Mouse (Mus musculus) CD8-positive naive resting alpha-beta T cell, adult 2 months (primary cell): ENCODE measurements at regions not wholly inside any gene's neighbourhood (a gene's known extent, or its start where the extent isn't known, plus 50 kb on each side); places are given as distances from the start of the nearest gene placed in this dataset.

Experiments used
- DNase-seq, 2 experiments: peaks; one replicate each; pipeline ENCODE4 v3.0.0; 2022; ENCODE audit warnings: low read depth in 2 of 2, low spot score in 2 of 2

DNA sequence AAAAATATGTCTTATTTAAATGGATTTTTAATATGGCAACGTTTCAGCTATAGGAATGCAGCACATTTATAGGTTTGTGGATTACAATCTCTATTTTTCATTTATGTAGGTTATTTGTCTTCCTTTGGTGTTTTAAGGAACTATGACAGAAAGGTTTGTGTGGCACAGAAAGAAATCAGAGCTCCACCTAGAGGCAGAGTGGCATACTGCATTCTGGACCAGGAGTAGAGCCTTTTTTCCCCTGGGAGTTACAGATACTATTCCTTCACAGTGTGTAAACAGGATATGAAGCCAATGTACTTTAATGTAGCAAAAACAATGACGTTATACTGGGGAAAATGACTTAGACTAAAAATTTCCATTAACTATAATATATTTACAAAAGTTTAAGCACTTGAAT lies 94.9 kb upstream of the St8sia4 start:
- DNase-seq: peak; percentile 27 to 49

DNA sequence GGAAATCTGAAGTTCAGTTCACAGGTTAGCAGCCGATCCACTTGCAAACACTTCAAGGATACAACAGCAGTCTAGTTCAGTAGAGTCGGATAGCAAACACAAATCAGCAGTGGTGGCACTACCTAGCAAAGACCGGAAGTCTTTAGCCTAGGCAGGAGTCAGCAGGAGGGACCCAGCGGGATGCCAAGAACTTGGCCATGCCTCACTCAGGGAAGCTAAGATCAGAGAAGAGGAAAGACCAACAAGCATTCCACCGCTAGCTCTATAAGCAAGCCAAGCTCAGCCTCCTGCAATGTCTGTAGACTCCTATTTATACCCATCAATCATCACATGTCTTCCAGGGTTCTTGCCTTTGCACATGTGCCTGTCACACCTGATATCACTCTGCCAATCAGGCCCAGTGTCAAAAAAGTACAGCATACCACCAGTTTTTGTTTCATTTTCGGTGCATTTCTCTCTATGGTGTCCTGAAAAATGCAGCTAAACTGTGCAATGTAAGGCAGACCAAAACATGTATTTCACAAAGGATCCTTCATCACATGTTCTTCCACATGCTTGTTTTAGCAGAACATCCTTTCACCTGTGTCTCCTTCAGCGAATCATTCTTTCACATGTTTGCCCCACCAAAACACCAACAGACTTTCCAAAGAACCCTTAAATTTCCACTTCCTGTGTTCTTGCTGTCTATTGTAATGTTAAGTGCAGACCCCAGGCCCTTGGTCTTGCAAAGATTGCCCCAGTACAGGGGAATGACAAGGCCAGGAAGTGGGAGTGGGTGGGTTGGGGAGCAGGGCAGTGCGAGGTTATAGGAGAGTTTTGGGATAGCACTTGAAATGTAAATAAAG lies 86.9 kb upstream of the St8sia4 start:
- no peak for DNase-seq

DNA sequence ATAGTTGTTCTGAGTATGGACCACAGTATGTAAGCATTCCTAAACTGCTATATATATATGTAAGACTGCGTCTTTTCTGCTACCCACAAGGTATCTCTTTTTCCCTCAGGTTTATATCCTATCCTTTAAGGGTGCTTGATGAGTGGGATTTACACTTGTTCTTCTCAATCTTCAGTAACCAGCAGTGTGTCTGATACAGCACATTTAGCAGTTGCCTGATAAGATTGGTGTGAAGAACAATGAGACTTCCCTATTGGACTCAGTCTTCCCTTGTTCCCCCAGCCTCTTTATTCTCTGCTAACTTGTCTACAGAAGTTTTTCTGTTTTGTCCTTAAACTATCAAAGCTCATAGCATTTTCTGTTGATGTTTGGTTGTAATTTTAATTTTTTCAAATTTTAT lies 86.1 kb upstream of the St8sia4 start:
- no peak for DNase-seq

DNA sequence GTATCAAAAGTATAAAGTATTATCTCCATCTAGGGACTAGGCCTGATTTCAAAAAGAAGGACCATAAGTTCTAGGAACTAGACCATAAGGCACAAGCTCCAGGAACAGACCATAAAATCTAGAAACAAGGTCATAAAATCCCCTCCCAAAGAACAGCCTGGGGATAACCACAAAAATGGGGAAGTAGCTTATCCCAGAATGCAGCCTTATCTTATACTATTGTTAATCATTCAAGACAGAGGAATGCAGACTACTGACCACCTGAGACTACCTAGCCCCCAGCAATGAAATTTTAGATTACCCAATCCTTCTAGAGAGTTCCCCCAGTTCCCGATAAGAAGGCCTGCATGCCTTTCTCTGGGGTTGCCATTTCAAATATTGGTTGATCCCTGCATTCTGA lies 81.6 kb upstream of the St8sia4 start:
- DNase-seq: no peak

DNA sequence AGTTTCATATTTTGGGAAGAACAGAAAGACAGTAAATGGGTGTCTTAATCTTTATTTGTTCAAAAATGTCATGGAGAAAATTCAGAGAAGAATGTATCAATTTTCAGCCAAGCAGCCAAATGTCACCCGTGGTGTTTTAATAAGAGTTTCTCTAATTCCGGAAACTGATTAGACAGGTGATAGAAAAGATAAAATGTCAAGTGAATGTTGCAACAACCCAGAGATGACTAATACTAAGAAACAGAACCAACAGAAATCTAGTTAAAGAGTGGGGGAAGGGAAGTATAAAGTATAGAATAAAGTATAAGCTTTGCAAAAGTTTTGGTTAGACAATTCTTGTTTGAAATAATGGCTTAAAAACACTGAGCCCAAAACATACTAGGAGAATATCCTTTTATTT lies 79.9 kb upstream of the St8sia4 start:
- no peak for DNase-seq

DNA sequence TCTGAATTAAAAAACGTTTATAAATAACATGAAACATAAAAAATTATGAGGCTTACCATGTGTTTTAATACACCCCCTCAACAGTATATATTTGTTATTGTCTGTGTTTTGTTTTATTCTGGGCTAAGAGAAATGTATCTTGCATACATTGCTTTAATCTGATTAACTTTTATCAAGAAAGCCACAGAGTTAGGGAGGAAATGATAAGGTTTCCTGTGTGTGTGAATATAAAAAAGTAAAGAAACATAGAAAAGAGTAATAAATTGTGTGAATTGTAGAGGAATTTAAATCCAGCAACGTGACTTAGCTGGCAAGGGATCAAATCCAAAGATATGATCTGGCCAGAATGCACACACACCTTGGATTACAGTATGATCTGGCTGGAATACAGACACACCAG lies 77.1 kb upstream of the St8sia4 start:
- DNase-seq: no peak

DNA sequence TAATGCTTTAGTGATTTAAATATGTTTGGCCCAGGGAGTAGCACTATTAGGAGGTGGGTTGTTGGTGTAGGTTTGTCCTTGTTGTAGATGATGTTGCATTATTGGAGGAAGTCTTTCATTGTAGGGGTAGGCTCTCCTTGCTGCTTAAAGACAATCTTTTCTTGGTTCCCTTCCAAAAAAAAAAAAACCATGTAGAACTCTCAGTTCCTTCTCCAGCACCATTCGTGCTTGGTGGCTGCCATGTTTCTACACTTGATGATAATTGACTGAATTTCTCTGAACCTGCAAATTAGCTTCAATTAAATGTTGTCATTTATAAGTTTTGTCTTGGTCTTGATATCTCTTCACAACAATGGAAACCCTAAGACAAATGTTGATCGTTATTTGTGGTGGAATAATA lies 76.0 kb upstream of the St8sia4 start:
- DNase-seq: no peak

DNA sequence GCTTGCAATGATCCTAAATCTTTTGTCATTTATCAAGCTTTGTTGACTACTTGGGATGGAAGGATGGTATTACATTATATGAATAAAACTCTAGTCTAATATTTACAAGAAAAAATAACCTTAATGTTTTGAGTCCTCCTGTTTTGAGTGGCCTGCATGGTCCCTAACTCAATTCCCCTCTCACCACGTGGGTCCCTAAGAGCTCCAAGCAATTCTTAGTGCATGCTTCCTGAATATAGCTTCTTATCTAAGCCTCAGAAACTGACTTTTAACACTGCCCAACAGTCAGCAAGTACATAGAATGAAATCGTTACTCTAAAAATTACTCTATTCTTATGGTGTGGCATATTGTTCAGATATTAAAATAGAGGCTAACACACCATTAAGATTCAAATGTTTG lies 52.1 kb upstream of the St8sia4 start:
- DNase-seq: no peak

DNA sequence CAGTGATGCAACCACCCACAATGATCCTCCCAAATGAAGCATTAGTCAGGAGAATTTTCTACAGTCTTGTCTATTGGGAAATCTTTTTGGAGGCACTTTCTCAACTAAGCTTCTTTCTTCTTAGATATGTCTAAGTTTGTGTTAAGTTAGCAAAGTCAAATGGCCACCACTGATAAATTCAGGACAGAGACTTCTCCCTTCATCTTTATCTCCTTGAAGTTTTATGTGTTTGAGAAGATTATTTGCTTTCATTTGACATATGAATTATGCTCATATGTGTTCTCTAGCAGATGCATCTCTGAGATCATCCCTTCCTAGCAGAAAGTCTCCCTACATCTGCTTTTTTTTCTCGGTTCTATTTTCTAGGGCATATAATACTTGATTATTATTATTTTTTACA lies 51.4 kb upstream of the St8sia4 start:
- DNase-seq: no peak
